Mouse (Mus musculus) stomach, postnatal 0 days (tissue): ENCODE data around the gene Prpf3.

ENCODE experiments used
- CTCF ChIP-seq: IDR thresholded peaks from 2 replicates; pipeline ENCODE4 v1.5.1; 2016; ENCODE audit warnings: antibody characterized with exemption, low read depth, mild to moderate bottlenecking, moderate library complexity
- EP300 ChIP-seq: optimal IDR thresholded peaks from 2 replicates; pipeline ENCODE3; 2016; ENCODE audit warnings: antibody characterized with exemption

- TF ChIP-seq CTCF: no peak
- TF ChIP-seq EP300: no peak
These were observed 61.4 kb downstream of the Prpf3 start for GRCm38 (mm10) chr3:95794299-95794698.
